Mouse (Mus musculus): ENCODE measurements around the gene Large1.
A peak's percentile ranks its signal among the peaks of the same experiment; 100 is the strongest.
"Not testable (repeated sequence)": the region's sequence is repeated elsewhere in the genome, so short reads cannot be mapped to it uniquely, and the experiment has no call there.

Gene Large1

GRCm38 (mm10) chr8:73017601-73018000 lies 335.7 kb downstream of the Large1 start:
- peak; percentile 68 for ATAC-seq (ENCODE audit: low TSS enrichment)

DNA sequence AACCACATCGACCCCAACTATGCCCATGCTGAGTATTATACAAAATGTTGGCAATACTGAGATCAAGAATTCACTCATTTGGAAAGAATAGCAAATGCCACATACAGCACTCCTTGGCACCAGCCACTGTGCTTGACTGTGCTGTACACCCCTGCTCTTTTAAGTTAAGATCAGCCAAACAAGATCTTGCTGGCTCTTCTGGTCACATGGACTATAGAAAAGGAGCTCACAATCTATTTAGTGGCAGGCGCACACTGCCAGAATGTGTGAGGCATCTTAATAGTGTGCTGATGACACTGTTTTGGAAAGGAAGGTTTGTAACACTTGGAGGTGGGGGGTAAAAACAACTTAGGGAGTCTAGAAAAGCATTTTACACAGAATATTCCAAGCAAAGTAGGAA lies 337.0 kb downstream of the Large1 start:
- ATAC-seq (ENCODE audit: low TSS enrichment) = no peak

DNA sequence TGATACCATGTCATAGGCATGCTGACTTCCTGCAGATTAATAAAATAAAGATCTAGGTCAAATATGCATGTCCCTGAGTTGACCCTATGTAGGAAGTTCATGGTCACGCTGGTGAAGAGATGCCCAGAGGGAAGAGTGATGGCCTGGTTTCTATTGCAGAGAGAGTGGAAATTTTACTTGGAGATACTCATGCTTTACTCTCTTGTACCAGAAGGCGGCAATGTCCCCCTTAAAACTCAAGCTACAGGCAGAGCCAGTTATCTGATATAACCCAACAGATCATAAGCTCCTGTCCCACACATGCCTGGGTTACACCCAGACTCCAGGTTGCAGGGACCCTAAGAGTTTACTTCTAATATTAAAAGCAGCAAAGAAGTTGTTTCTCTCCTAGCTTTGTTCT lies 345.9 kb downstream of the Large1 start:
- ATAC-seq (ENCODE audit: low TSS enrichment) = peak; percentile 82

GRCm38 (mm10) chr8:73003858-73004257 lies 349.5 kb downstream of the Large1 start:
- ATAC-seq (ENCODE audit: low TSS enrichment) = peak; percentile 71

DNA sequence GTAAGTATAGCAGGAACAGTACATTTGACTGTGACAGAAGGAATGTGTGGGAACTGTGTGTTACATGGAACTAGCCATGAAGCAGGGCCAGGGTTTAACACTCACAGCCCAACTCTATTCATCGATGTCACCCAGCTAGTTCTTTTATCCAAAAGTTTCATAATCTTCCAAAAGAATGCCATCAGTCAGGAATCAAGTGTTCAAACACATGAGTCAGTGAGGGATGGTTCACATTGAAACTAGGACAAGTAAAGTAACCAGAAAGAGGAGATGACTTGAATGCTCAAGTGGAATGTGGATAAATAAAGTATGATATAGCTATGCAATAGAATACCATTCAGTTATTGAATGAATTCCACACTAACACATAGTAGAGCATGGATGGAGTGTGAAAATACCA lies 359.5 kb downstream of the Large1 start:
- ATAC-seq (ENCODE audit: low TSS enrichment) = no peak

GRCm38 (mm10) chr8:72990425-72990824 lies 362.9 kb downstream of the Large1 start:
- ATAC-seq (ENCODE audit: low TSS enrichment) = no peak

- peak; percentile 76 for ATAC-seq (ENCODE audit: low TSS enrichment)
Observed at GRCm38 (mm10) chr8:72982832-72983231, 370.5 kb downstream of the Large1 start.

DNA sequence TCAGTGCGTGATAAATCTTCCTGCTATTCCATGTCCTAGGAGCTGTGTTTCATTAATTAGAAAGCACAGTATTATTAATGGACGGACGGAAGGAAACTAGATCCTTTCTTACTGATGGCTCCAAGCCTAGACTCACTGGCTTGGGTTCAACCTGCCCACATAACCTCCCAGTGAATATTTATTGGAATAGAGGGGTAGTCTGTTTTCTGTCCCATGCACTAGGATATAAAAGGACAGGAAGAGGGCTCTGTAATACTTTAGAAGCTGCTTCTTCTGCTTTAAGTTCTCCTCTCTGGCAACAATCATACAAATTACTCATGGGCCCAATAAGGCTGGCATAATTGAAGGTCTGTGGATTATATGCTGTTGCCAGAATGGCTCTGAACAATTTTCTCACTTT lies 398.3 kb downstream of the Large1 start:
- 0 out of 2 replicates have a peak, but pooled peaks have one; percentile 27 for ATAC-seq (ENCODE audit: low TSS enrichment)

DNA sequence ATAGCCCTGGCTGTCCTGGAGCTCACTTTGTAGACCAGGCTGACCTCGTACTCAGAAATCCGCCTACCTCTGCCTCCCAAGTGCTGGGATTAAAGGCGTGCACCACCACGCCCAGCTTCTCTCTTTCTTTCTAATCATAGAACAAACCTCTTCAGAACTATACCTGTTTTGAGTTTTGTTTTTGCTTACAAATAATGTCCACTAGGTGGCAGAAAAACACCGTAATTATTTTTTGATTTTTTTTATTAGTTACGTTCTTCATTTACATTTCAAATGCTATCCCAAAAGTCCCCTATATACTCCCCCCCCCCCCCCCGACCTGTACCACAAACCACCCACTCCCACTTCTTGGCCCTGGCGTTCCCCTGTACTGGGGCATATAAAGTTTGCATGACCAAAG lies 411.9 kb downstream of the Large1 start:
- ATAC-seq (ENCODE audit: low TSS enrichment) = not testable (repeated sequence)

DNA sequence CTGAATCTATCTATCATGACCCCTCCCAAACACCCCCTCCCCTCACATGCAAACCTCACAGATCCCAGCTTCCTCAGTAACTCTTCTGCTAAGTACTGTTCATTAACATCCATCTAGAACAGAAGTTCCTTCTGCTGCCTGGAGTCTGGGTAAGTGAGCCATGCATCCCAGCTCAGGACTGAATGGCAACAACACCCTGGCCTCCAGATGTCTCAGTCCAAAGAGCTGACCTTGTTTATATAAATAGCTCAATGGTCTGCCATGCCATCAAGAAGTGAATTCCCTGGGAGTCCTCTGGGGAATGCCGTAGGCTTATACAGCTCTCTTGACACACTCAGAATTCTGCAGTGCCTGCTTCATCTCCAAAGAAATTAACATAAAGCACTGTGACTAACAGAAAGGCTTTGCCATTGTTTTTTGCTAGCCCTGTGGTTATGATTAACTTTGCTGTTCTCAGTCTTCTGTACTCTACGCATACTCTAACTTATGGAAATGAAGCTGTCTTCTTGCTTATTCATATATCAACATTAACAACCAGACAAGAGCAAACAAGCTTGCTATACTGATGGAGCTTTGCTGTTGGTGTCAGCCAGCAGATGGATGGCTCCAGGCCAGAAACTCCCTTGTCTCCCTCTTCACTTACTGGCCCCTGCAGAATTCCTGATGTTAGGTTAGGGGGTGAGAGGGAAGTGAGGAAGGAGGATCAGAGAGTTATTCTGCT lies 434.0 kb downstream of the Large1 start:
- ATAC-seq (ENCODE audit: low TSS enrichment) = peak; percentile 92

- ATAC-seq (ENCODE audit: low TSS enrichment) = peak; percentile 74
Observed at GRCm38 (mm10) chr8:72905491-72905890, 447.8 kb downstream of the Large1 start.

DNA sequence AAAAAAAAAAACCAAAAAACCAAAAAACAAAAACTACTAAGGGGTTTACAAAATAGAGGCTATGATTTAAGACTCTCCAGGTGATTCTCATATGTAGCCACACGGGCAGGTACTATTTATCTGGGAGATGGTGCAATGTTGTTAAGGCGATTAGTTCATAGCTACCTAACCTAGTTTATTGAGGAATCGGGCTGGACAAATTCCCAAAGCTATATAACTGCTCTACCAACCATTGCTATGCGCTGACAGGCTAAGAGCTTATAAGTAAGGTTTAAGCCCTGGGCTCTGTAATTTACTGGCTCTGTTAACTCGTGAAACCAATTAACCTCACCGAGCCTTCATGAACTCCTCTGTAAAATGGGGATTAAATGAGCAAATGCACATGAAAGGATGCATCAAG lies 451.7 kb downstream of the Large1 start:
- ATAC-seq (ENCODE audit: low TSS enrichment) = no peak

DNA sequence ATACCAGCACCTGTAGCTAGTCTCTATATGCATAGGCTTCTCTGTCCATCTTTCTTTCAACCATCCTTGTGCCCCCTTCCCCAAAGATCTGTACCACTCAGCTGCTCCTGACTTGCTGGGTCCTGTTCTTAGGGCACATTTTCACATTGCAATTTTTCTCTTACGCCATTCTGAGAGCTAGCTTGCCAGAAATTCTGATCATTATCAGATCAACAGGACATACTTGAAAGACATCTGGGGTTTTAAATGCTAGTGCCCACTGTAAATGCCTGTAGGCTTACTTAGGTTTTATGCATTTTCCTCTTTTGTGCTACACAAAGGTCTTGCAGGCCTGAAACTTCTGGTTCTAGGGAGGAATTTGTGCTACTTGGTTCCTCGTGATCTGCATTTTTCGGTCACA lies 454.0 kb downstream of the Large1 start:
- no peak for ATAC-seq (ENCODE audit: low TSS enrichment)

GRCm38 (mm10) chr8:72883033-72883432 lies 470.3 kb downstream of the Large1 start:
- no peak for ATAC-seq (ENCODE audit: low TSS enrichment)

- peak; percentile 55 for ATAC-seq (ENCODE audit: low TSS enrichment)
Observed at GRCm38 (mm10) chr8:72873411-72873810, 479.9 kb downstream of the Large1 start.

DNA sequence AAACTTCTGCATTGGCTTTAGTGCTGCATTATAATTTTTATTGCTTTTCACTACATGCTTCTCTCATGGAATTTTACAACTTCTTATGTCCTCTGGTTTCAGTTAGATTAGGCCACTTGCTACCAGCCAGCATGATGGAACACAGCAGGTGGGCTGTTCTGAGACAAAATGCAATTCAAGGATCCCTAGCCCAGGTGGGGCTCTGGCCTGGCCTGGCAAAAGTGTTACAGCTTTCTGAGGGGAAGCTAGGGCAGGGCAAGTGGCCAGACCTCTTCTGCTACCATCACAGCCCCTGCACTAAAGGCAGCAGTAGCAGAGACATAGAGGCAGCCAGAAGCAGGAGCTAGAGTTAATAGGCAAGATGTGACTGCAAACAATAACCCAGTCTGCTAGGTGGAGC lies 506.5 kb downstream of the Large1 start:
- ATAC-seq (ENCODE audit: low TSS enrichment) = no peak

DNA sequence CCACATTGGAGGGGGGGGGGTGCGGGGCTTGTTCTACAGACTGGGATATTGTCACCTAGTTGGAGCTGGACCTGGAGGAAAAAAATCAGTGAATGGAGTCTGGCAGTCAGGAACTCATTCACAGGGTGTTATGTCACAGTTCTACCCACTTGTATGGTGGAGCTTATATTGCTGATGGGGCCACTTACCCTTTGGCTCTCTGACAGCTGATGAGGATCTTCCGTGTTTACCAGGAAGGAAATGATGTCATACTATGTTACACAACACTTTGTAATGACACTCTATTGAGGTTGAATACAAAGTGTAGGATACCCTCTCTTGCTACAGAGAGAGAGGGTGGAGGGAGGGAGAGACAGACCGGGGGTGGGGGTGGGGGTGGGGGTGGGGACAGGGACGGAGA lies 517.5 kb downstream of the Large1 start:
- ATAC-seq (ENCODE audit: low TSS enrichment) = 0 out of 2 replicates have a peak, but pooled peaks have one; percentile 31

GRCm38 (mm10) chr8:72833112-72833511 lies 520.2 kb downstream of the Large1 start:
- no peak for ATAC-seq (ENCODE audit: low TSS enrichment)

DNA sequence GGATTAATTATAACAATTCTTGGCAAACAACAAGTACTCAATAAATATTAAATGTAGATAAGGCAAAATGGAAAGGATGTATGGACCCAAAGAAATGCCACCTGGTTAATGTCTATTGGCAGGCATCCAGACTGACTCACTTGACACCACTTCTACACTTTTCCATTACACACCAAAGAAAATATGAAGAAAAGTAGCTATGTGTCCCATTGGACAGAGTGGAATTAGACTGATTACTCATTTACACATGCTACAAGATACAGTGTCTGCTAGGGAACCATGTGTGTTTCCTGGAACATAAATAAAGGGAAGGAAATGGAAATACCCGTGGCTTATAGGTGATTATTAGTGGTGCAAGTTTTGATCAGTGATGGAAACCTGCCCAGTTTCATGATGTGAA lies 521.0 kb downstream of the Large1 start:
- no peak for ATAC-seq (ENCODE audit: low TSS enrichment)

GRCm38 (mm10) chr8:72817655-72818349 lies 535.5 kb downstream of the Large1 start:
- ATAC-seq (ENCODE audit: low TSS enrichment) = no peak

DNA sequence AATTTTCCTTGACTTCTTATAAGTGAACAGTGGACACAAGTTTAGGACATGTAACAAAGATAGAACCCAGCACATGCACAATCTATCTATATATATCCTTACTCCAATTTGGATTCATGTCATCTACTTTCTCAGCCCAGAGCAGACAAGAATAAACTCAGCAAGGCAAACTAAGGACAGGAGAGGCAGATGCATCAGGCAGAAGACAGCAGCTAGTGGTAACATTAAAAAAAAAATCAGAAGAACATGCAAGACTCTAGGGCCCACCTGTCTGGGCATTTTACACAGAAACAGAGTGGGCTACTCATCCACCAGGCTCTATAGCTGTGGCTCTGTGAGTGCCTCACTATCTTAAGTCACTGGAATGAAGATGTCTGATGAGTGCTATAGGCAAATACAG lies 536.7 kb downstream of the Large1 start:
- ATAC-seq (ENCODE audit: low TSS enrichment) = peak; percentile 85

DNA sequence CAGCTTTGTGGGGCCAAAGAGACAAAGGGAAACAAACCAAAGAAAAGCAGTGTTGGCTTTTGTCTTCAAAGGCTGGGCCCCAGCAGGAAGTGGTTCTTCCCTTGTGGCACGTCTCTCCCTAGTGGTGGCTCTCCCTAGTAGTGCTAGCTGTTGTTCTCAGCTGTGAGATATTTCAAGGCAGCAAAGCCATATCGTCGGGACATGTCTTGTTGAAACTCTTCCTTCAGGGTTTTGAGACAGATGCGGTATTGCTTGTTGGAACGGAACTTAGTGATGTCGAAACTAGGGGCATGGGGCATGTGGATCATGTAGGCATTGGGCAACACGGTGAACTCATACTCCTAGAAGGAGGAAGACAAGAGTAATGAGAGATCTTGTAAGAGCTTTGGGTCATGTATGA lies 537.7 kb downstream of the Large1 start:
- no peak for ATAC-seq (ENCODE audit: low TSS enrichment)

- no peak for ATAC-seq (ENCODE audit: low TSS enrichment)
Observed at GRCm38 (mm10) chr8:72812690-72813089, 540.6 kb downstream of the Large1 start.

Measured in frontal cortex, adult (tissue).